Mouse (Mus musculus) cortical plate, adult 2 months (tissue): ENCODE results near the gene Gpr137. TPM values are rescaled to one million over a fixed set of nuclear protein-coding genes. Genes with fewer than 3 reads are reported as not detected.

ENCODE experiments used
- H3K27ac ChIP-seq: fragments of 200-500 bp; 2 replicates; pipeline ENCODE4 v1.5.1; 2012; ENCODE audit warnings: low read length, control low read depth, inconsistent platforms; ENCODE audit not compliant: insufficient read depth
- H3K4me1 ChIP-seq: fragments of 200-500 bp; 2 replicates; pipeline ENCODE4 v1.6.1; 2011; ENCODE audit warnings: low read length; ENCODE audit not compliant: control insufficient read depth, insufficient read depth
- H3K4me3 ChIP-seq: fragments of 200-500 bp; 2 replicates; pipeline ENCODE4 v1.5.1; 2011; ENCODE audit warnings: mild to moderate bottlenecking, low read length, control low read depth; ENCODE audit not compliant: insufficient read depth
- CTCF ChIP-seq: fragments of 200-500 bp; IDR thresholded peaks from 2 replicates; pipeline ENCODE4 v1.5.1; 2011; ENCODE audit warnings: mild to moderate bottlenecking, control low read depth, low read length; ENCODE audit not compliant: insufficient read depth; ENCODE audit errors: extremely low read depth
- POLR2A ChIP-seq: fragments of 200-500 bp; IDR thresholded peaks from 2 replicates; pipeline ENCODE4 v1.6.1; 2011; ENCODE audit warnings: mild to moderate bottlenecking, low read length, control low read depth; ENCODE audit not compliant: insufficient read depth; ENCODE audit errors: extremely low read depth
- polyA plus RNA-seq: library from polyadenylated mRNA; depleted of rRNA; stranded (reverse); fragments of >200 nt; gene quantifications from 2 replicates; pipeline ENCODE4 v1.2.3, GENCODE M21; 2012

The Gpr137 gene
- polyA plus RNA-seq, 1 experiment = 117 TPM

- H3K27ac ChIP-seq = no peak overlapping the region
- peaks cover 3% of the 10 kb centered on the region; the same call in 1 of the 2 replicates for H3K4me1 ChIP-seq
- TF ChIP-seq POLR2A (no peak), CTCF (no peak)
- H3K4me3 ChIP-seq = no peak overlapping the region; the same call in 1 of the 2 replicates
Observed at GRCm38 (mm10) chr19:6973581-6974190, 31.4 kb upstream of the Gpr137 start.

GRCm38 (mm10) chr19:6972247-6972917, 30.1 kb upstream of the Gpr137 start:
- Histone ChIP-seq H3K4me1 (peaks cover 3% of the 10 kb centered on the region; the same call in 1 of the 2 replicates), H3K4me3 (no peak overlapping the region), H3K27ac (no peak overlapping the region)
- TF ChIP-seq CTCF = no peak
- no peak for TF ChIP-seq POLR2A

- H3K4me1 ChIP-seq = peaks cover 2% of the 10 kb centered on the region; the same call in 1 of the 2 replicates
- no peak overlapping the region for H3K27ac ChIP-seq
- TF ChIP-seq CTCF (no peak), POLR2A (no peak)
- H3K4me3 ChIP-seq = no peak overlapping the region
Observed at GRCm38 (mm10) chr19:6971644-6972043, 29.4 kb upstream of the Gpr137 start.

- no peaks in the 10 kb centered on the region for H3K4me1 ChIP-seq
- TF ChIP-seq POLR2A = no peak
- H3K4me3 ChIP-seq = no peak overlapping the region; the same call in 1 of the 2 replicates
- H3K27ac ChIP-seq = no peak overlapping the region
Observed at GRCm38 (mm10) chr19:6970460-6971085, 28.3 kb upstream of the Gpr137 start.

GRCm38 (mm10) chr19:6969665-6970381, 27.5 kb upstream of the Gpr137 start:
- TF ChIP-seq POLR2A (no peak), CTCF (0 out of 2 replicates have a peak, but pooled peaks have one; percentile 7)
- Histone ChIP-seq H3K4me1 (no peaks in the 10 kb centered on the region), H3K27ac (no peak overlapping the region), H3K4me3 (peak overlapping the region; percentile 19)

- Histone ChIP-seq H3K4me1 (no peaks in the 10 kb centered on the region), H3K27ac (no peak overlapping the region), H3K4me3 (peak overlapping the region; percentile 19)
- TF ChIP-seq CTCF = no peak
- no peak for TF ChIP-seq POLR2A
Observed at GRCm38 (mm10) chr19:6969291-6969664, 27.0 kb upstream of the Gpr137 start.

- TF ChIP-seq POLR2A (no peak), CTCF (no peak)
- H3K4me3 ChIP-seq = peak overlapping the region; percentile 19; the same call in 1 of the 2 replicates
Observed at GRCm38 (mm10) chr19:6968491-6969271, 26.4 kb upstream of the Gpr137 start.

GRCm38 (mm10) chr19:6956461-6956860, 14.2 kb upstream of the Gpr137 start:
- no peak overlapping the region for H3K27ac ChIP-seq
- peaks cover 2% of the 10 kb centered on the region; the same call in 1 of the 2 replicates for H3K4me1 ChIP-seq
- no peak overlapping the region for H3K4me3 ChIP-seq
- no peak for TF ChIP-seq CTCF
- TF ChIP-seq POLR2A = no peak

More at GRCm38 (mm10) chr19:6968491-6969271, 26.4 kb upstream of the Gpr137 start:
- H3K4me1 ChIP-seq = no peaks in the 10 kb centered on the region
- no peak overlapping the region for H3K27ac ChIP-seq
